Mouse (Mus musculus) embryonic facial prominence, embryonic 14.5 days (tissue): Measurements from ENCODE around the gene Vapb. TPM values are rescaled to one million over a fixed set of nuclear protein-coding genes. Genes with fewer than 3 reads are reported as not detected.
A peak's percentile ranks its signal among the peaks of the same experiment; 100 is the strongest.

Experiments
- ATAC-seq: fragments of 200-750 bp; cut with Nextera tagmentation; 2 replicates; pipeline ENCODE4 v1.8.0; 2017; ENCODE audit warnings: low read depth, moderate number of reproducible peaks, moderate TSS enrichment
- DNase-seq: peaks from one replicate; pipeline ENCODE4 v3.0.0-alpha.2; 2015; ENCODE audit warnings: low spot score
- H3K27ac ChIP-seq: fragments of 300-500 bp; sonication (generic); replicated peaks from 2 replicates; pipeline ENCODE4 v1.5.1; 2014; ENCODE audit warnings: low read depth, mild to moderate bottlenecking, low read length, moderate library complexity
- H3K27me3 ChIP-seq: fragments of 300-500 bp; sonication (generic); replicated peaks from 2 replicates; pipeline ENCODE4 v1.6.1; 2014; ENCODE audit warnings: low read length; ENCODE audit not compliant: control insufficient read depth, insufficient read depth
- H3K36me3 ChIP-seq: fragments of 300-500 bp; sonication (generic); 2 replicates; pipeline ENCODE4 v1.6.1; 2014; ENCODE audit warnings: low read length, mixed read lengths; ENCODE audit not compliant: control insufficient read depth, insufficient read depth
- H3K4me1 ChIP-seq: fragments of 300-500 bp; sonication (generic); 2 replicates; pipeline ENCODE4 v1.6.1; 2014; ENCODE audit warnings: antibody characterized with exemption, low read length; ENCODE audit not compliant: control insufficient read depth, insufficient read depth
- H3K4me2 ChIP-seq: fragments of 300-500 bp; sonication (generic); 2 replicates; pipeline ENCODE4 v1.6.1; 2014; ENCODE audit warnings: low read depth, mild to moderate bottlenecking, low read length, moderate library complexity, mixed read lengths
- H3K4me3 ChIP-seq: fragments of 300-500 bp; sonication (generic); 2 replicates; pipeline ENCODE4 v1.5.1; 2014; ENCODE audit warnings: low read depth, mild to moderate bottlenecking, low read length
- H3K9ac ChIP-seq: fragments of 300-500 bp; sonication (generic); 2 replicates; pipeline ENCODE4 v1.6.1; 2014; ENCODE audit warnings: low read depth, mild to moderate bottlenecking, low read length, moderate library complexity, mixed read lengths
- H3K9me3 ChIP-seq: fragments of 300-500 bp; sonication (generic); 2 replicates; pipeline ENCODE4 v1.6.1; 2016; ENCODE audit warnings: low read length; ENCODE audit not compliant: control insufficient read depth
- WGBS: fragments of 180-500 bp; shearing (Covaris S2); extraction: QIAGEN DNeasy Blood & Tissue Kit; methylation state at CpG from one replicate; pipeline ENCODE4 v1.1.7; 2014; 5-methylcytosine and 5-hydroxymethylcytosine counted together
- microRNA-seq: library from miRNA; unstranded; fragments of <30 nt; microRNA quantifications from one replicate; pipeline ENCODE4, GENCODE M21; 2016; ENCODE audit warnings: borderline number of aligned reads
- polyA plus RNA-seq: library from polyadenylated mRNA; unstranded; fragments of >200 nt; fragmentation: Nextera tagmentation; extraction: Ambion mirVana; gene quantifications from 2 replicates; pipeline ENCODE4 v1.2.1, GENCODE M21; 2014

Vapb gene
- polyA plus RNA-seq, 1 experiment from 2014 or later, result 12.9 TPM

DNA sequence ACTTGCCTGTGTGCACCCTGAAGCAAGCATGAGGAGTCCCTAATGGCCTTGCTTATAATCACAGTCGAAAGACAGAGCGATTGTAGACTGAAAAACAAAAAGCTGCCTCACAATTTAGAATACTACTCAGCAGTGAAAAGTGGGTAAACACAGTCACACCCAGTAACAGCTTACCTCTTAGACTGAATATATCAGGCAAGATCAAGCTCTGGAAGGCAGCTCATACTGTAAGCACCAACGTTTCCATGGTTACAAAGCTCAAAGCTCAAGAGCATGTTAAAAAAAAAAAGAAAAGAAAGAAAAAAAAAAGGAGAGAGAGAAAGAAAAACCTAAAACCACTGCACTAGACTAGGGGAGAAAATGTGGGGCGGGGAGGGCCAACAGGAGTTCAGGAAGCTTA lies 89.0 kb downstream of the Vapb start:
- 91% methylated on average over 4 of the region's 4 CpGs for WGBS
- DNase-seq, result peak; percentile 30
- Histone ChIP-seq H3K27ac (no peak overlapping the region), H3K4me1 (no peaks in the 10 kb centered on the region), H3K36me3 (no peaks in the 10 kb centered on the region), H3K4me3 (no peak overlapping the region), H3K9me3 (no peaks in the 10 kb centered on the region), H3K4me2 (no peak overlapping the region), H3K27me3 (no peaks in the 10 kb centered on the region), H3K9ac (no peak overlapping the region)
- no peak for ATAC-seq

DNA sequence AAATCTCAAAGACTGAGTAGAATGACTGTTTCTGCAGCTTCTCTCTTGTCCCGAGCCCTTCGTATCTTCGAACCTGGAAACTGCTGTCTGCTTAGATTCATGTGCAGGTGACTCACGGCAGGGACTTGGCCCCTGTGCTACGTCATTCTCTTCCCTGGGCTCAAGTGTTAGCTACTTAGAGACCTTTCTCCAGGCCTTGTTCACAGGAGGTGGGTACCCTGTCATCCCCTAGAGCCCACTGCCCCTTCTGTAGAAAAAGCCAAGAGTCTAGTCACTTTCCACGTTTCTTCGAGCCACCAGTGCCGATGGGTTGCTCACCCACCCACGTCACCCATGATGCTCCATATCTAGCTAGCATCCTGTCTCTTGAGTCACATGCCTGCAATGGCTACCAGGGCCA lies 89.9 kb downstream of the Vapb start:
- 91% methylated on average over 9 of the region's 9 CpGs for WGBS
- Histone ChIP-seq H3K27ac (no peak overlapping the region), H3K4me3 (no peak overlapping the region), H3K4me1 (no peaks in the 10 kb centered on the region), H3K27me3 (no peaks in the 10 kb centered on the region), H3K9ac (no peak overlapping the region), H3K36me3 (no peaks in the 10 kb centered on the region), H3K4me2 (no peak overlapping the region), H3K9me3 (no peaks in the 10 kb centered on the region)
- DNase-seq (no peak), ATAC-seq (no peak)

DNA sequence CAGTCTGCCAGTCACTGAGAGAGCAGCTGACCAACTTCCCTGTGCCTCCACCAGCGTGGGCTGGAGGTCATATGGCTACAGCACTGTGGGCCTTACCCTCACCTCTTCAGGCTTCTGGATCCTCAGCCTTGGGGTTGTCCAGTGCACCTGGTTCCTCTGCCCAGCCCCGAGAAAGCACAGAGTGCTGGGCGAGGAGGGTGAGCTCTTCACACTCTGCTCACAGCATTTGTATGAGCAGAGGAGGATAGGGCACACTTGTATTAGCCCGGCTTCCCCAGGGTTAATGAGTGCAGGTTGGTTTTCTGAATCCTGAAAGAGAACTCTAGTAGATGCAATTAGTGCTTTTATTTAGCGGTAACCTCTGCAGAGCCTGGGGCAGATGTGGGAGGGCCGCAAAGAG lies 90.8 kb downstream of the Vapb start:
- DNase-seq, result no peak
- no peak overlapping the region for H3K4me3 ChIP-seq
- H3K27ac ChIP-seq, result no peak overlapping the region
- no peaks in the 10 kb centered on the region for H3K27me3 ChIP-seq
- 74% methylated on average over 6 of the region's 6 CpGs for WGBS
- no peaks in the 10 kb centered on the region for H3K36me3 ChIP-seq
- H3K4me2 ChIP-seq, result no peak overlapping the region
- no peaks in the 10 kb centered on the region for H3K4me1 ChIP-seq
- H3K9me3 ChIP-seq, result no peaks in the 10 kb centered on the region
- no peak for ATAC-seq
- no peak overlapping the region for H3K9ac ChIP-seq

DNA sequence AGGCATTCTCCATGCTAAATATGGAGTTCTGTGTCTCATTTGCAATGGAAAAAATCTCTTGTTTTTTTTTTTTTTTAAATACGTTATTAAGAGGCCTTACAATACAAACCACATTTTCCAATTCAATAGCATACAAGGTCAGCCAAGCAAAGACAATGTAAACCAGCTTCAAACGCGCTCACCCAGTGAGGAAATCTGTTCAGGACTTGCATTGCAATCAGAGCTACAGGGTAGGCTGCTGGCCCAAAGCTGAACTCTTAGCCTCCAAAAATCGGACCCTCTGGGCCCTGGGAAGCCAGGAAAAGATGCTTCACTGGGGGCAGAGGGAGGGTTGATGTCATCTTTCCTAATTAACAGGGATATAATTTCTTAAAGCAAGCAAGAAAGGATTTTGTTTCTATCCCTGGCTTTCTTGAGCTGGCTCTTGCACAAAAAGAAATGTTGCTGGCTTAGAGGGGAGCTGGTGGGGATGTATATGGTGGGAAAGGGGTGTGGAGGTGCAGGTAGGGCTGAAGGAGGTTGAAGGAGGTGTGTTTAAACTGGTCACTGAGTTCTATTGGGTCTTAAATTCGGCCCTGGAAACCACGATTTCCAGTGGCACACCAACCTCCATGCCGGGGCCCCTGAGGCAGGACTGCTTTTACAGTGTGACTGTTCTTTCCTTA lies 95.6 kb downstream of the Vapb start:
- no peak overlapping the region for H3K9ac ChIP-seq
- H3K4me2 ChIP-seq, result no peak overlapping the region
- no peaks in the 10 kb centered on the region for H3K27me3 ChIP-seq
- DNase-seq, result peak; percentile 88
- peaks cover 4% of the 10 kb centered on the region; the same call in 1 of the 2 replicates for H3K4me1 ChIP-seq
- no peaks in the 10 kb centered on the region for H3K9me3 ChIP-seq
- ATAC-seq, result peak; percentile 78
- peak overlapping the region; percentile 77 for H3K27ac ChIP-seq
- H3K36me3 ChIP-seq, result no peaks in the 10 kb centered on the region
- H3K4me3 ChIP-seq, result no peak overlapping the region
- WGBS, result 52% methylated on average over 7 of the region's 7 CpGs

Small RNA genes lying within 50 kb of the gene (microRNA-seq; reads per million reads assigned to microRNA genes)
- not detected for gene Mir6340

Other genes starting within 250 kb of the Vapb start
- not detected in 2 replicates for gene 1700021F07Rik, start 214.9 kb upstream of the Vapb start, polyA plus RNA-seq
- not detected in 2 replicates for gene Ankrd60, start 159.1 kb upstream of the Vapb start, polyA plus RNA-seq
- gene Rab22a, start 77.8 kb upstream of the Vapb start, polyA plus RNA-seq, result 47.5 and 50.8 TPM in 2 replicates
- not detected in 2 replicates for gene 1700010B08Rik, start 18.1 kb upstream of the Vapb start, polyA plus RNA-seq